Mouse (Mus musculus) neural tube, embryonic 14.5 days (tissue): ENCODE measurements at regions not wholly inside any gene's neighbourhood (a gene's known extent, or its start where the extent isn't known, plus 50 kb on each side); places are given as distances from the start of the nearest gene placed in this dataset.

ENCODE experiments used
- ATAC-seq: fragments of 200-750 bp; cut with Nextera tagmentation; 2 replicates; pipeline ENCODE4 v1.8.0; 2017; ENCODE audit warnings: low read depth, mild to moderate bottlenecking, moderate TSS enrichment, moderate library complexity
- H3K27ac ChIP-seq: fragments of 300-500 bp; sonication (generic); 2 replicates; pipeline ENCODE4 v1.5.1; 2014; ENCODE audit warnings: low read depth, mild to moderate bottlenecking, control low read depth, low read length, moderate library complexity, mixed read lengths
- H3K27me3 ChIP-seq: fragments of 300-500 bp; sonication (generic); 2 replicates; pipeline ENCODE4 v1.6.1; 2014; ENCODE audit warnings: low read length; ENCODE audit not compliant: control insufficient read depth, insufficient read depth
- H3K36me3 ChIP-seq: fragments of 300-500 bp; sonication (generic); 2 replicates; pipeline ENCODE4 v1.6.1; 2014; ENCODE audit warnings: low read length, mixed read lengths; ENCODE audit not compliant: control insufficient read depth, insufficient read depth
- H3K4me1 ChIP-seq: fragments of 300-500 bp; sonication (generic); 2 replicates; pipeline ENCODE4 v1.6.1; 2014; ENCODE audit warnings: low read length; ENCODE audit not compliant: control insufficient read depth, insufficient read depth
- H3K4me2 ChIP-seq: fragments of 300-500 bp; sonication (generic); 2 replicates; pipeline ENCODE4 v1.6.1; 2014; ENCODE audit warnings: mild to moderate bottlenecking, low read depth, low read length, control low read depth
- H3K4me3 ChIP-seq: fragments of 300-500 bp; sonication (generic); 2 replicates; pipeline ENCODE4 v1.5.1; 2014; ENCODE audit warnings: low read depth, low read length, control low read depth, mixed read lengths
- H3K9ac ChIP-seq: fragments of 300-500 bp; sonication (generic); replicated peaks from 2 replicates; pipeline ENCODE4 v1.6.1; 2014; ENCODE audit warnings: low read depth, mild to moderate bottlenecking, control low read depth, low read length, mixed read lengths
- H3K9me3 ChIP-seq: fragments of 300-500 bp; sonication (generic); 2 replicates; pipeline ENCODE4 v1.6.1; 2016; ENCODE audit warnings: low read length; ENCODE audit not compliant: control insufficient read depth
- WGBS: fragments of 180-500 bp; shearing (Covaris S2); extraction: QIAGEN DNeasy Blood & Tissue Kit; methylation state at CpG from one replicate; pipeline ENCODE4 v1.1.7; 2014; 5-methylcytosine and 5-hydroxymethylcytosine counted together

- Histone ChIP-seq H3K9me3 (no peaks in the 10 kb centered on the region), H3K4me2 (no peak overlapping the region), H3K27ac (no peak overlapping the region), H3K36me3 (no peaks in the 10 kb centered on the region), H3K27me3 (no peaks in the 10 kb centered on the region), H3K4me3 (no peak overlapping the region), H3K9ac (no peak overlapping the region), H3K4me1 (no peaks in the 10 kb centered on the region)
- WGBS: 79% methylated on average over 6 of the region's 6 CpGs
- no peak for ATAC-seq
Observed at GRCm38 (mm10) chr10:105704472-105705235, 130.4 kb upstream of the Tmtc2 start.

- H3K27ac ChIP-seq: no peak overlapping the region
- no peaks in the 10 kb centered on the region for H3K27me3 ChIP-seq
- no peaks in the 10 kb centered on the region for H3K9me3 ChIP-seq
- no peak overlapping the region for H3K4me3 ChIP-seq
- H3K4me2 ChIP-seq: no peak overlapping the region
- H3K4me1 ChIP-seq: no peaks in the 10 kb centered on the region
- H3K36me3 ChIP-seq: no peaks in the 10 kb centered on the region
- ATAC-seq: no peak
- WGBS: 49% methylated on average over 4 of the region's 4 CpGs
- no peak overlapping the region for H3K9ac ChIP-seq
Observed at GRCm38 (mm10) chr10:105693131-105693530, 118.9 kb upstream of the Tmtc2 start.

GRCm38 (mm10) chr10:105689388-105689787 is 115.1 kb upstream of the Tmtc2 start:
- WGBS: 68% methylated on average over 9 of the region's 9 CpGs
- Histone ChIP-seq H3K9ac (no peak overlapping the region), H3K36me3 (no peaks in the 10 kb centered on the region), H3K9me3 (no peaks in the 10 kb centered on the region), H3K4me1 (no peaks in the 10 kb centered on the region), H3K4me3 (no peak overlapping the region), H3K4me2 (no peak overlapping the region), H3K27me3 (no peaks in the 10 kb centered on the region), H3K27ac (no peak overlapping the region)
- ATAC-seq: no peak

- 76% methylated on average over 9 of the region's 9 CpGs for WGBS
- Histone ChIP-seq H3K4me3 (no peak overlapping the region), H3K27me3 (no peaks in the 10 kb centered on the region), H3K4me2 (no peak overlapping the region), H3K4me1 (no peaks in the 10 kb centered on the region), H3K9me3 (no peaks in the 10 kb centered on the region), H3K9ac (no peak overlapping the region), H3K27ac (no peak overlapping the region), H3K36me3 (no peaks in the 10 kb centered on the region)
- no peak for ATAC-seq
Observed at GRCm38 (mm10) chr10:105688879-105689278, 114.6 kb upstream of the Tmtc2 start.

- Histone ChIP-seq H3K36me3 (no peaks in the 10 kb centered on the region), H3K4me1 (no peaks in the 10 kb centered on the region), H3K27me3 (no peaks in the 10 kb centered on the region), H3K9me3 (no peaks in the 10 kb centered on the region), H3K9ac (no peak overlapping the region), H3K4me3 (no peak overlapping the region), H3K27ac (no peak overlapping the region), H3K4me2 (no peak overlapping the region)
- no peak for ATAC-seq
- 62% methylated on average over 5 of the region's 5 CpGs for WGBS
Observed at GRCm38 (mm10) chr10:105686876-105687275, 112.6 kb upstream of the Tmtc2 start.

- no peak overlapping the region for H3K9ac ChIP-seq
- no peak overlapping the region for H3K27ac ChIP-seq
- WGBS: 87% methylated on average over 6 of the region's 6 CpGs
- H3K4me2 ChIP-seq: no peak overlapping the region
- no peaks in the 10 kb centered on the region for H3K4me1 ChIP-seq
- H3K4me3 ChIP-seq: no peak overlapping the region
- no peaks in the 10 kb centered on the region for H3K36me3 ChIP-seq
- H3K27me3 ChIP-seq: no peaks in the 10 kb centered on the region
- ATAC-seq: no peak
- H3K9me3 ChIP-seq: no peaks in the 10 kb centered on the region
Observed at GRCm38 (mm10) chr10:105679598-105679997, 105.3 kb upstream of the Tmtc2 start.

GRCm38 (mm10) chr10:105666959-105667358 is 92.7 kb upstream of the Tmtc2 start:
- no peaks in the 10 kb centered on the region for H3K9me3 ChIP-seq
- no peak overlapping the region for H3K9ac ChIP-seq
- H3K4me1 ChIP-seq: no peaks in the 10 kb centered on the region
- H3K27me3 ChIP-seq: no peaks in the 10 kb centered on the region
- no peak for ATAC-seq
- no peaks in the 10 kb centered on the region for H3K36me3 ChIP-seq
- 82% methylated on average over 2 of the region's 2 CpGs for WGBS
- H3K4me2 ChIP-seq: no peak overlapping the region
- H3K4me3 ChIP-seq: no peak overlapping the region
- H3K27ac ChIP-seq: no peak overlapping the region

GRCm38 (mm10) chr10:105660761-105661160 is 86.5 kb upstream of the Tmtc2 start:
- H3K9me3 ChIP-seq: no peaks in the 10 kb centered on the region
- ATAC-seq: no peak
- H3K36me3 ChIP-seq: no peaks in the 10 kb centered on the region
- H3K4me3 ChIP-seq: no peak overlapping the region
- H3K4me1 ChIP-seq: no peaks in the 10 kb centered on the region
- H3K4me2 ChIP-seq: no peak overlapping the region
- no peak overlapping the region for H3K27ac ChIP-seq
- no peaks in the 10 kb centered on the region for H3K27me3 ChIP-seq
- H3K9ac ChIP-seq: no peak overlapping the region
- 95% methylated on average over 7 of the region's 7 CpGs for WGBS

- no peak overlapping the region for H3K27ac ChIP-seq
- ATAC-seq: no peak
- no peaks in the 10 kb centered on the region for H3K9me3 ChIP-seq
- H3K9ac ChIP-seq: no peak overlapping the region
- H3K27me3 ChIP-seq: no peaks in the 10 kb centered on the region
- H3K4me2 ChIP-seq: no peak overlapping the region
- H3K4me3 ChIP-seq: no peak overlapping the region
- WGBS: 75% methylated on average over 2 of the region's 2 CpGs
- H3K4me1 ChIP-seq: no peaks in the 10 kb centered on the region
- no peaks in the 10 kb centered on the region for H3K36me3 ChIP-seq
Observed at GRCm38 (mm10) chr10:105656788-105657187, 82.5 kb upstream of the Tmtc2 start.
